11 mouse cellular contexts compared by ENCODE assay signal in genomic region chr6:24516197-24516596, GRCm38 (mm10). TPM values are rescaled to one million over a fixed set of nuclear protein-coding genes. Genes with fewer than 3 reads are reported as not detected.
A peak's percentile ranks its signal among the peaks of the same experiment; 100 is the strongest.
DNase-seq lines count a peak whose midpoint lies in the region; ATAC-seq and TF ChIP-seq lines count a peak whose summit lies in the region.
"Had no signal": no experiment of that assay in that cellular context is flagged by ENCODE, and none has a peak within 500 bp of the region (broad histone marks: within the 10 kb centered on the region; RNA-seq: fewer than 3 reads in every experiment).

No protein-coding gene starts in this region.

- H3K4me1 ChIP-seq in liver, embryonic 14.5 days (replicated peaks; ENCODE audit: control insufficient read depth in 2 of 2, insufficient read depth in 2 of 2, low read length in 1 of 2), result no peaks in the 10 kb centered on the region
- no peaks in the 10 kb centered on the region for H3K4me1 ChIP-seq in liver, embryonic 11.5 days (replicated peaks; ENCODE audit: control insufficient read depth, insufficient read depth, low read length)
- peaks cover 8% of the 10 kb centered on the region for H3K4me1 ChIP-seq in forebrain, embryonic 16.5 days (replicated peaks; ENCODE audit: control insufficient read depth, insufficient read depth, low read length)
- H3K4me1 ChIP-seq in midbrain, postnatal 0 days (ENCODE audit: insufficient read depth, low read length), result peaks cover 2% of the 10 kb centered on the region; the same call in 1 of the 2 replicates

- peak; percentile 57 for DNase-seq in cerebellum, adult 9-10 months
- no peak for DNase-seq in cerebellum, postnatal 25 days
- no peak for DNase-seq in liver, embryonic 14.5 days (ENCODE audit: low read depth in 3 of 3, low spot score in 3 of 3)
- no peak for DNase-seq in liver, embryonic 11.5 days (ENCODE audit: low spot score)
- peak; percentile 76 for DNase-seq in midbrain, postnatal 0 days (ENCODE audit: low spot score)
- no peak for DNase-seq in frontal cortex, postnatal 10 days (ENCODE audit: low spot score in 2 of 2)

- TF ChIP-seq CTCF in liver, embryonic 14.5 days (IDR thresholded peaks at IDR 0.05; ENCODE audit: low read depth), result peak; percentile 40; the same call in 1 of the 2 replicates
- TF ChIP-seq CTCF in midbrain, postnatal 0 days (IDR thresholded peaks at IDR 0.05), result peak; percentile 87

- WGBS in liver, embryonic 14.5 days (ENCODE audit: insufficient replicate concordance), result 39% methylated on average over 2 of the region's 2 CpGs
- 42% methylated on average over 2 of the region's 2 CpGs for WGBS in liver, embryonic 11.5 days
- 47% methylated on average over 2 of the region's 2 CpGs for WGBS in forebrain, embryonic 16.5 days
- WGBS in midbrain, postnatal 0 days, result 46% methylated on average over 2 of the region's 2 CpGs

- no peak overlapping the region for H3K4me2 ChIP-seq in liver, embryonic 14.5 days (ENCODE audit: low read depth)
- no peak overlapping the region for H3K4me2 ChIP-seq in liver, embryonic 11.5 days
- H3K4me2 ChIP-seq in forebrain, embryonic 16.5 days (ENCODE audit: low read length), result no peak overlapping the region
- no peak overlapping the region for H3K4me2 ChIP-seq in midbrain, postnatal 0 days (ENCODE audit: low read depth, low read length, poor library complexity, severe bottlenecking)
- H3K4me2 ChIP-seq: embryonic facial prominence, embryonic 13.5 days had no signal

- no peaks in the 10 kb centered on the region for H3K9me3 ChIP-seq in liver, embryonic 14.5 days (ENCODE audit: control insufficient read depth, low read length)
- no peaks in the 10 kb centered on the region for H3K9me3 ChIP-seq in liver, embryonic 11.5 days (ENCODE audit: control insufficient read depth, low read length)
- H3K9me3 ChIP-seq in forebrain, embryonic 16.5 days (ENCODE audit: control insufficient read depth, low read length), result no peaks in the 10 kb centered on the region
- H3K9me3 ChIP-seq in midbrain, postnatal 0 days (ENCODE audit: low read length), result no peaks in the 10 kb centered on the region
- H3K9me3 ChIP-seq: embryonic facial prominence, embryonic 13.5 days had no signal

- no peak for ATAC-seq in liver, embryonic 14.5 days (ENCODE audit: insufficient read depth)
- no peak for ATAC-seq in liver, embryonic 11.5 days (replicated peaks; ENCODE audit: low FRiP score)
- peak; percentile 52 for ATAC-seq in forebrain, embryonic 16.5 days
- peak; percentile 57; the same call in 1 of the 2 replicates for ATAC-seq in midbrain, postnatal 0 days (ENCODE audit: low FRiP score)
- no peak for ATAC-seq in erythroid progenitor cell, adult 5-6 weeks (replicated peaks; ENCODE audit: low FRiP score, poor library complexity, severe bottlenecking)

- H3K27me3 ChIP-seq in liver, embryonic 14.5 days (ENCODE audit: control insufficient read depth, insufficient read depth, low read length), result no peaks in the 10 kb centered on the region
- H3K27me3 ChIP-seq in liver, embryonic 11.5 days (replicated peaks; ENCODE audit: control insufficient read depth, insufficient read depth, low read length), result no peaks in the 10 kb centered on the region
- H3K27me3 ChIP-seq in forebrain, embryonic 16.5 days (replicated peaks; ENCODE audit: control insufficient read depth, insufficient read depth, low read length), result no peaks in the 10 kb centered on the region
- H3K27me3 ChIP-seq in midbrain, postnatal 0 days (ENCODE audit: insufficient read depth, low read length), result no peaks in the 10 kb centered on the region
- H3K27me3 ChIP-seq: embryonic facial prominence, embryonic 13.5 days had no signal

- no peak overlapping the region for H3K27ac ChIP-seq in liver, embryonic 14.5 days
- H3K27ac ChIP-seq in liver, embryonic 11.5 days (ENCODE audit: low read depth, low read length), result no peak overlapping the region
- H3K27ac ChIP-seq in forebrain, embryonic 16.5 days (ENCODE audit: low read length), result no peak overlapping the region
- H3K27ac ChIP-seq in midbrain, postnatal 0 days (ENCODE audit: low read depth, low read length), result no peak overlapping the region
- H3K27ac ChIP-seq: embryonic facial prominence, embryonic 13.5 days had no signal

- H3K36me3 ChIP-seq in liver, embryonic 14.5 days (replicated peaks; ENCODE audit: control insufficient read depth, insufficient read depth, low read depth), result peaks cover 5% of the 10 kb centered on the region
- no peaks in the 10 kb centered on the region for H3K36me3 ChIP-seq in liver, embryonic 11.5 days (ENCODE audit: control insufficient read depth, insufficient read depth, low read length)
- peaks cover 8% of the 10 kb centered on the region for H3K36me3 ChIP-seq in forebrain, embryonic 16.5 days (ENCODE audit: control insufficient read depth, insufficient read depth)
- H3K36me3 ChIP-seq in midbrain, postnatal 0 days (ENCODE audit: insufficient read depth, low read length), result peaks cover 10% of the 10 kb centered on the region; the same call in 1 of the 2 replicates

- no peak overlapping the region for H3K9ac ChIP-seq in liver, embryonic 14.5 days (replicated peaks)
- no peak overlapping the region for H3K9ac ChIP-seq in liver, embryonic 11.5 days (ENCODE audit: low read depth, low read length)
- no peak overlapping the region for H3K9ac ChIP-seq in forebrain, embryonic 16.5 days (replicated peaks; ENCODE audit: low read depth, low read length)
- no peak overlapping the region for H3K9ac ChIP-seq in midbrain, postnatal 0 days (replicated peaks; ENCODE audit: low read length, poor library complexity, severe bottlenecking)
- H3K9ac ChIP-seq: embryonic facial prominence, embryonic 13.5 days had no signal

- no peak overlapping the region for H3K4me3 ChIP-seq in liver, embryonic 14.5 days (ENCODE audit: insufficient read depth in 1 of 2, low read depth in 2 of 2, low read length in 2 of 2)
- H3K4me3 ChIP-seq in liver, embryonic 11.5 days (ENCODE audit: low read depth, low read length), result no peak overlapping the region
- H3K4me3 ChIP-seq in forebrain, embryonic 16.5 days (replicated peaks; ENCODE audit: low read length), result no peak overlapping the region
- H3K4me3 ChIP-seq in midbrain, postnatal 0 days (ENCODE audit: low read depth, low read length), result no peak overlapping the region
- H3K4me3 ChIP-seq: embryonic facial prominence, embryonic 13.5 days had no signal

- no peak for TF ChIP-seq EP300 in liver, embryonic 14.5 days (IDR thresholded peaks at IDR 0.05; ENCODE audit: low read depth)

RNA-seq across cellular contexts. Expression of gene Iqub, which starts 1.3 kb away (rescaled TPM):
- polyA plus RNA-seq in liver, embryonic 14.5 days (2012; rRNA removed), result 0.01 TPM in 1 of 2 replicates, not detected in the other
- not detected in 2 replicates for polyA plus RNA-seq in liver, embryonic 14.5 days (2014; fragmentation: Nextera tagmentation; extraction: Ambion mirVana)
- 0.16 TPM in 1 of 2 replicates, not detected in the other for polyA plus RNA-seq in liver, embryonic 11.5 days (2014; fragmentation: Nextera tagmentation; extraction: Ambion mirVana)
- polyA plus RNA-seq in forebrain, embryonic 16.5 days (2015; fragmentation: Nextera tagmentation; extraction: Ambion mirVana), result 0.82 and 1.2 TPM in 2 replicates
- 1.5 and 1.8 TPM in 2 replicates for total RNA-seq in midbrain, postnatal 0 days (2014; rRNA removed)
- polyA plus RNA-seq in midbrain, postnatal 0 days (2015; fragmentation: Nextera tagmentation; extraction: Ambion mirVana), result 0.70 and 0.86 TPM in 2 replicates
- not detected in 2 replicates for total RNA-seq in erythroid progenitor cell, adult 5-6 weeks (2015; ENCODE audit: low replicate concordance)
- 1.1 TPM in 1 of 2 replicates, not detected in the other for total RNA-seq in erythroid progenitor cell, adult 5-6 weeks (2017; ENCODE audit: low replicate concordance)
- polyA plus RNA-seq: C2C12 had no signal

RNA-seq across cellular contexts. Expression of gene Ndufa5, which starts 11.6 kb away (rescaled TPM):
- 5.2 and 18.6 TPM in 2 replicates for polyA plus RNA-seq in liver, embryonic 14.5 days (2012; rRNA removed)
- 232 and 237 TPM in 2 replicates for polyA plus RNA-seq in liver, embryonic 14.5 days (2014; fragmentation: Nextera tagmentation; extraction: Ambion mirVana)
- polyA plus RNA-seq in liver, embryonic 11.5 days (2014; fragmentation: Nextera tagmentation; extraction: Ambion mirVana), result 343 and 381 TPM in 2 replicates
- polyA plus RNA-seq in forebrain, embryonic 16.5 days (2015; fragmentation: Nextera tagmentation; extraction: Ambion mirVana), result 274 and 298 TPM in 2 replicates
- total RNA-seq in midbrain, postnatal 0 days (2014; rRNA removed), result 34.2 and 53.8 TPM in 2 replicates
- polyA plus RNA-seq in midbrain, postnatal 0 days (2015; fragmentation: Nextera tagmentation; extraction: Ambion mirVana), result 533 and 553 TPM in 2 replicates
- total RNA-seq in erythroid progenitor cell, adult 5-6 weeks (2015; ENCODE audit: low replicate concordance), result 99.8 and 122 TPM in 2 replicates
- 80.4 and 150 TPM in 2 replicates for total RNA-seq in erythroid progenitor cell, adult 5-6 weeks (2017; ENCODE audit: low replicate concordance)

RNA-seq across cellular contexts. Expression of gene Asb15, which starts 11.7 kb away (rescaled TPM):
- 0.01 TPM in 1 of 2 replicates, not detected in the other for polyA plus RNA-seq in liver, embryonic 14.5 days (2012; rRNA removed)
- not detected in 2 replicates for polyA plus RNA-seq in liver, embryonic 14.5 days (2014; fragmentation: Nextera tagmentation; extraction: Ambion mirVana)
- not detected in 2 replicates for polyA plus RNA-seq in liver, embryonic 11.5 days (2014; fragmentation: Nextera tagmentation; extraction: Ambion mirVana)
- polyA plus RNA-seq in forebrain, embryonic 16.5 days (2015; fragmentation: Nextera tagmentation; extraction: Ambion mirVana), result not detected in 2 replicates
- total RNA-seq in midbrain, postnatal 0 days (2014; rRNA removed), result not detected in 2 replicates
- polyA plus RNA-seq in midbrain, postnatal 0 days (2015; fragmentation: Nextera tagmentation; extraction: Ambion mirVana), result 0.05 TPM in 1 of 2 replicates, not detected in the other
- not detected in 2 replicates for total RNA-seq in erythroid progenitor cell, adult 5-6 weeks (2015; ENCODE audit: low replicate concordance)
- total RNA-seq in erythroid progenitor cell, adult 5-6 weeks (2017; ENCODE audit: low replicate concordance), result 0.13 TPM in 1 of 2 replicates, not detected in the other
- total RNA-seq: layer of hippocampus, adult 18-20 months had no signal
- polyA plus RNA-seq: C2C12; embryonic facial prominence, embryonic 13.5 days had no signal

Comparison
In these comparisons a context has a peak if more than half of its experiments do, and no peak if none do; other contexts are left out.
1. DNase-seq: peak in cerebellum, adult 9-10 months (single experiment) and midbrain, postnatal 0 days (single experiment); none in cerebellum, postnatal 25 days (0 of 2), liver, embryonic 14.5 days (0 of 3), liver, embryonic 11.5 days (single experiment) and frontal cortex, postnatal 10 days (0 of 2).
2. ATAC-seq: peak in forebrain, embryonic 16.5 days (single experiment) and midbrain, postnatal 0 days (single experiment); none in liver, embryonic 14.5 days (single experiment), liver, embryonic 11.5 days (single experiment) and erythroid progenitor cell, adult 5-6 weeks (single experiment).